Mouse (Mus musculus): ENCODE results near the gene Srgap1.
A peak's percentile ranks its signal among the peaks of the same experiment; 100 is the strongest.

The Srgap1 gene

DNA sequence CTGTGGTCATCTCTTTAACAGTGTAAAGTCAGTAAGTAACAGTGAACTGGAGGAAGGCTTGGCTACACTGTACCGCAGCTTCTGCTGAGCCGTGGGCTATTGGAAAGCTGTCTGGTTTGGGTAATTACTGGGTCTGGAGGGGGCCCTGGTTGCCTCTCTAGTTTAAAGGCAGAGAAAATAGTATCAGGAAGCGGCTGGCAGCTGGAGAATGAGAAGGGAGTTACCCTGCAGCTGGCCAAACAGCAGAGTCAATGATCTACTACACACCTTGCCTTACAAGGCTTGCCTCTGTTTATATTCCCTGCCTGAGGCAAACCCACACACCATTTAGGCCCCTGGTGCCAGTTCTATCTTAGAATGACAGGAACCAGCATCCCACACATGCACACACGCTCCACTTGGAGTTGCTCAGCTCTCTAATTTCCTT, 174.0 kb downstream of the Srgap1 start:
- DNase-seq = no peak

DNA sequence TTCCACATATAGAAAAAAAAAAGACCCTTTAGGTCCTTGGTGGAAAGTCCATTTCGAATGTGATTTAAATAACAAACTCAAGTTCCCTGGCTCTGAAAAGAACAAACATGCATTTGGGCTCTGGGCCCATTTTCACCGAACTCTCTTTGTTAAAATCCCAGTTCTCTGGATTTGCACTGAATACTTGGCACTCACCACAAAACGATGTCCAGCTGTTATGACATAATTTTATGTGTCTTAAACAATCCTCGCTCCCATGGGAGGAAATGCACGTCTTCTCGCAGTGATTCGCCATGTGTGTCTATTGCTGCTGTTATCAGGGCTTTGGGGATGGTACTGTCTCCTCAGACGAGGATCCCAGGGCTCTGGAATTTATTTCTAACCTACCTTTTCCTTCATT, 177.2 kb downstream of the Srgap1 start:
- DNase-seq = no peak

DNA sequence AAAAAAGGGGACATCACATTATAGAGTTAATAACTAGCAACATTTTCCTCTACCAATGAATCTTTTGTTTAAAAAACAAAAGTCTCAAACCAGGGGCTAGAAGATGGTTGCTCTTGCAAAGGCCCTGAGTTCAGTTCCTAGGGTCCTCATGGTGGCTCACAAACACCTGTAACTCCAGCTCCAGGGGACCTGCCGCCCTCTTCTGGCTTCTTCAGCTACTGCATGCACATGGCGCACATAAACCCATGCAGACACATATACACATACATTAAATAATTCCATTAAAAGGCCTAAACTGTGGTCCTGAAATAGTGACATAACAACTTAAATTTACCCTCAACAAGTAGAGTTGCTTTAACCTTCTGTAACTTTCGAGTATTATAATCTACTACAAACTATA, 178.9 kb downstream of the Srgap1 start:
- DNase-seq = no peak

DNA sequence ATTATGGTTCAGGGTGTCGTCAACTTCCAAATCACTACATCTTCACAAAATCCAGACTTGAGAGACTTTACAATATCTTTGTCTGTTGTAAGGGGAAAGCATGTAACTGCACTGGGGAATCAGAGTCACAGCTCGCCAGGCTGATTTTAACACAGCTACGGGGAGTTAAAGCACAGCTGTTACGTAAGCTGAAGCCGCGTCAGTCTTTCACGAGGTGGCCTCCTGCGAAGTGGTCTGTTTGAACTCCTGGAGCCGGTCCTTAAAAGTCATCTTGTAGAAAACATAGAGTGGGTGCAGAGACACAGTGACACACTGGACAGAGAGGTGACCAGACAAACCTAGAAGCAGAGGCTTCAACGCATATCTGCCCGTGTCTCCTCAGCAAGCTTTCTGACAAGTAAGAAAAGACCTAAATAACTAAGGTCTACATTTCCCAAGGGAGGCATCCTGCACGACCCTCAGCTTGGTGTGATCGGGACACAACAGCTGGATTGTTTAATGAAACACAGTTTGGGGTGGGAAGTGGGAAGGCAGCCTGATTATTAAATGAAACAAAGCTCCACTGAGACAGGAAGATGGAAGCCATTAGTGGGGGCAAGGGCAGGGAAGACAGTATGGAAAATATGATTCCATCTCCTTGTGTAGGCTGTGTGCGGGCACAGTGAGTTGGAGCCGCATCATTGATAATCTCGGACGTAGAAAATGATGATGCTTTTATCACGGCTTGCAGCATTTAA, 181.4 kb downstream of the Srgap1 start:
- no peak for DNase-seq

DNA sequence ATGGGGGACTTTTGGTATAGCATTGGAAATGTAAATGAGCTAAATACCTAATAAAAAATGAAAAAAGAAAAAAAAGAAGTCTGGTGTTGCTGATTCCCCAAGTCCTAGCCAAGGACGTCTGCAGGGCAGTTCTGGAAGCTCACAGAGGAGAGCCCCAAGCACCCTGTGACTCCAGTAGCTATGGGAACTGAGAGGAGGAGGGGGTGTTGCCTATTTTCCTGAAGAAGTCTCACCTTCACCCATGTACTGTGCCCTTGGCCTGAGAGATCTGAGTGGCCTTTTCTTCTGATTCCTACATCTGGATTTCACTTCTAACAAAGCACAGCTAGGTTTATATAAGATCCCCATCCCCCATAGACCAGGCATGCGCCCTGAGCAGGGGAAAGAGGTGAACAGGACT, 186.2 kb downstream of the Srgap1 start:
- no peak for DNase-seq

DNA sequence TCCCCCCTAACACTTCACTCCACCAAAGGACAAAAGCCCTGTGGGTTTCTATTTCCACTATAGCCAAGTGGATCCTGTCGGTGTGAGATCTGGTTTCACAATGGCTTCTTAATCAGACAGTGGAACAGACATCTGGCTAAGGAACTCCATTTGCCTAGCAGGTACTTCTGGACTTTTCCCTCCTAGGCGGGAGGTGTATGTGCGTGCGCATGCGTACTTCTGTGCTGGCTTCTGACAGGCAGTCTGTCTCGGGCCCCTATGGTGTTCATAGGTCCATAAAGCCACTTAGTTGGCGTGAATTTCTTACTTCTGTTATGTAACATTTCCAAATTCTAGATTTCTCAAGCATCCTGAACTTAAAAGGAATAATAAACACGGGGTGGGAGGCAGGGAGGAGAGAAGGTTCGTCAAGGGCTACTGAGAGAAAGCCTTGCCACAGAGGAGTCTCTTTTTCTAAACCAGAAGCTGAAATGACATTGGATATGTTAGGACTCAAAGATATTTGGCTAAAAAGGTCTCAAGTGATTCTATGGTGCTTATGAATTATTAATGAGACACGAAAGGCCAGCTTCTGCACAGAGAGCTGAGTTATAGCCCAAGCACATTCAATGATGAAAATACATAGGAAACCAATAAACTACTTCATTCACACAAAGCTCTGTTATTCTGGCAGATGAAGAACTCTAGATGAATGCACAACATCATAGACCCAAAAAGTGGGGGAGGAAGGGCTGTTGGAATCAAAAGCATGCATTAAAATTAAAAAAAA, 187.1 kb downstream of the Srgap1 start:
- DNase-seq = no peak

DNA sequence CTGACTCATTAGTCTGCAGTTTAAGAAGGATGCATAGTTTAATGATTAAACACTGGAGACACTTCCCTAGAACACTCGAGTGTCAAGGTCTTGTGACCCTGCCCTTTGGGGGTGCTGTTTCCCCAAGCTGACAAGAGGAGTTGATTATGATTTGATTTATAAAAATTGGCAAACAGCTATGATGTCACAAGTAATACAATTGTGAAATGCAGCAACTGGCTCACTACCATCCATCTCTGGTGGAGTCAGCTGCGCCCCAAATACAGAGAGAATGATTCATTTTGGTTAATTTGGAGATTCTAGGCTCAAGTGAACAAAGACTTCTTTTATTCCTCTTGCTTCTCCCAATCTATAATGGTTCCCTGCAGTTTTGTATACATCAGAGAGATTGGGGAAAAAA, 188.2 kb downstream of the Srgap1 start:
- DNase-seq = no peak

DNA sequence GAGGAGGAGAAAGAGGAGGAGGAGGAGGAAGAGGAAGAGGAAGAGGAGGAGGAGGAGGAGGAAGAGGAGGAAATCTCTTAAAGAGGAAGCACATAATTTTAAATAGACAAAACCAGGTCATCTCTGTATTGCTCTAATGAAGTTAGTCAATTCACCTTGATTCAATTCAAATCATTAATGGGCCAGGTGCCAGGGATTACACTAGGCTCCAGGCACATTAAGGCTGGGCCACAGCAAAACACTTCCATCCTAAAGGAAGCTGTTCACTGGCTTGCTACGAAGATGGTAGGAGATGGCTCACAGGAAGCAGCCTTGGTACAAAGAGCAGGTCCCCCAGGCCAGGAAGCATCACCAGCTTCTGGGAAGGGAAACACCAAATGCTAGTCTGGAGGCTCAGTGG, 189.0 kb downstream of the Srgap1 start:
- no peak for DNase-seq

DNA sequence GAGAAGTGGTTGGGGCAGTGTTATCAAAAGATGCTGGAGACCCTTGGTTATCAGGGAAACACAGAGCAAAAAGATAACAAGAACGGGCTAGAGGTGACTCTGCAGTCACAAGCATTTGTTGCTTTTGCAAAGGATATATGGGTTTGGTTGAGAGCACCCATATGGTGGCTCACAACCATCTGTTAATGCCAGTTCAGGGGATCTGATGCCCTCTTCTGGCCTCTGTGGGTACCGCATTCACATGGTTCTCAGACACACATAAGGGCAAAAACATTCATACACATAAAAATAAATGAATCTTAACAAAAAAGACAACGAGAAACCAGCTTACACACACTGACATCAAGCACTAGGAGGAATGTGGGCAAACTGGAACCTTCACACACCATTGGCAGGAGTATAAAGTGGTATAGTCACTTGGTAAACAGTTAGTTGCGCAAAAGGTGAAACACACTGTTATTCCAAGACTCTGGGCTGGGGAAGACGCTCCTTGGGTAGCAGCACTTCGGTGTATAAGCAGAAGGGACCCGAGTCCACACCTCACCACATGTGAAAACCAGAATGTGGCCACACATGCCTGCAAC, 191.2 kb downstream of the Srgap1 start:
- peak in 1 of 2 experiments; percentile 21 for DNase-seq

DNA sequence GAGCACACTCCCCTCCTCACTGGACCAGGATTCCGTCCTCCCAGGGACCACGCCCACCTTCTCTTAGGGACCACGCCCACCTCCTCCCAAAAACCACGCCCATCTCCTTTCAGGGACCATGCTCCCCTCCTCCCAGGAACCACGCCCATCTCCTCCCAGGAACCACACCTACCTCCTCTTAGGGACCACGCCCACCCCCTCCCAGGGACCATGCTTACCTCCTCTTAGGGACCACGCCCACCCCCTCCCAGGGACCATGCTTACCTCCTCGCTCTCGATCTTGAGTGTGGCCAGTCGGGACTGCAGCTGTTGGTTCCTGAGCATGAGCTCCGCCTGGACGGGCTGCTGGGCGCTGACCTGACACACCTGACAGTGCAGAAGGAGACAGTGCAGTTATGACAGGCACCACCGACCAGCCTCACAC, 193.7 kb downstream of the Srgap1 start:
- DNase-seq = no peak

DNA sequence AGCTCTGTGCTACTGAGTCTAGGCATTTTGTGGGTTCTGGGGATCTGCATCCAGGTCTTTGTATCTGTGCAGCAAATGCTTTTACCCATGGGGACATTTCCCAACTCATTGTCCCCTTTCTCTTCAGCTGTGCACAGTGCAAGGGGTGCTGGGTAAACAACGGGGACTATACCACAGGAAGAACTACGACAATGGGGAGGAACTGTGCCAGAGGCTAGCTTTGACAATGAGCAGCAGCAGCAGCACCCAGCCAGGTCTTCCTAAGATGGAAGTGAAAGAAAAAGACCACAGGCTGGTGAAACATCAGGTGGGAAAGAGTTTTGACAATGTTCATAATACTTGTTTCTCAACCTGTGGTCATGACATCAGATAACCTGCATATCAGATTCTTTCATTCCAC, 197.6 kb downstream of the Srgap1 start:
- DNase-seq = no peak

DNA sequence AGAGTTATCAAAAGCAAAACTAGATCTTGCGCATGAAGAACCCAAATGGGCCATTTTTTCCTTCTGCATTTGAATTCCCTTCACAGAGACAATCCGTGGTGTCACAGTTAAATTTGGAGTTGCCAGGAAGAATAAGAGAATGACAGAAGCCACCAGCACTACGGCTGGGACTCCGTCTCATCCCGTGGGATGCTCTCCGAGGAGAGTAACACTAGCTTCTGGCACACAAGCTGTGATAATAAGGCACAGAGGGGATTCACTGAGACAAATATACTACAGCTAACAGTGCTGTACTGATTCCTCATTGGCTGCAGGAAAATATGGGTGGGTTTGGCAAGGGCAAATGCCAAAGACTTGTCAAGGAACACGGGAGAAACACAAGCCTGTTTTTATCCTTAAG, 201.4 kb downstream of the Srgap1 start:
- no peak for DNase-seq

DNA sequence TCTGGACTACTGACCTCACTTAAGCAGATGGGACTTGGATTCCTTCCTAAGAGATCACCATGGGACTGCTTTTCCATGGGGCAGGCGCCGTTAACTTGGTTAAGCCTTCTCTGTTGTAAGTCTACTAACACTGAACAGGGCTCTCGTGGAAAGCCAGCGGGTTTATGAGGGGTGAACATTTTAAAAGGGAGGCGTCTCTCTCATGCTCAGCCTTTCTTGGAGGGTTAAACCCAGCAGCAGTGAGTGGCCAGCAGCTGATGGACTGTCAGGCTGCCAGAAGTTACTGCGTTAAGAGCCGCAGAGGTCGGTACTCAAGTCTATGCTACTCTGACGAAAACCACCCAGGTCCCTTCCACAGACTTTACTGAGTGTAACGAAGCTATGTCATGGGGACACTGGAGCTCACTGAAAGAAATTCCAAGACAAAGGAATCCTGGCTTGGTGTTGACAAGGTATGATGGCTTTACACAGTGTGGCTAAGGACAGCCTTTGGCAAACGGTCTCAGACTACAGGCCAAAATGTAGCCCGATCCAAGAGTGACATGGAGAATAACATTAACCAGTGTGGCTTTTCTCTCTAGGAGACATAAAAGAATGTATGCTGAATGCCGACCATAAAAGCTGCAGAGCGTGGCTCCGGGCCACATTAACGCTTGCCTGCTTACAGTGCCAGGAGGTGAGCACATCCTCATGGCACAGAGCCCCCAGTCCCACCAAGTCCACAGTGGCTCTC, 209.8 kb downstream of the Srgap1 start:
- no peak for DNase-seq

DNA sequence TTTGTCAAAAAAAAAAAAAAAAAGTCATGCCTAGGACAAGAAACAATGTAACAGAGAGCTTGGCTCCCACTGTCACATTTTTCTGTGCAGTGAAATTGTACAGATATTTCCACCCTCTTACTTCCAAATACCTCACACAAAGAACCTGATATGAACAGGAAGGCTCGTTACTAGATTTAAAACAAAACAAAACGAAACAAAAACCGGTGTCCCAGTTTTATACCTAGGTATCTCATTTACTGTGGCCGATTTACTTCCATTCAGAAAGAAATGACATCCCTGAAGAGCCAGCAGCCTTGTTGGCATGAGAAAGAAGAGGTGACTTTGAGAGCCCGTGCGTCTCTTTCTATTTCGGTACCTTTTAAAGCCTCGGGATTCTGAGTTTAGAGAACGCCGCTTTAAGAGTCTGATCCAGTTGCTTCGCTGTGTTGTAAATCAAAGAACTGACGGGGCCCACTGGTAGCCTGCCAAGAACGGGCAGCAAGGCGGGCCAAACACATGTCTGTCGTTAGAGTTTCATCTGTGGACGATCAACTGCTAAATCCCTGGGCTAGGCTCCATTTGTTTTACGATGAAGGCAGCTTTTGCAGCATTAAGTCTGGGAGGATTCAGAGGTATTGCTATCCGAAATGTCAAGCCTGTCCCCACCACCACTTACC, 210.5 kb downstream of the Srgap1 start:
- no peak for DNase-seq

DNA sequence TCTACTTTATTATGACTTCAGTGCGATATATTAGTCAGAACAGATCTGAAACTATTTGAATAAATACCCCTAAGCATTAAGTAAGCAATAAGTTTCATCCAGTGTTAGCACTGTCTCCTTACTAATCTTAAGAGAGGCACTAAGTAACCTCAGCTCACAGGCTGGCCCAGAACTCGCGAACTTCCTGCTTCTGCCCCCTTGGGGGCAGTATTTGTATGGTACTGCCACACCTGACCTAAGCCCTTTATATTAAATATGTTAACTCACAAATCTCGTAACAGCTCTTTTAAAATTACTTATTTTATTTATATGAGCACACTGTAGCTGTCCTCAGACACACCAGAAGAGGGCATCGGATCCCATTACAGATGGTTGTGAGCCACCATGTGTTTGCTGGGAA, 213.7 kb downstream of the Srgap1 start:
- DNase-seq = no peak

DNA sequence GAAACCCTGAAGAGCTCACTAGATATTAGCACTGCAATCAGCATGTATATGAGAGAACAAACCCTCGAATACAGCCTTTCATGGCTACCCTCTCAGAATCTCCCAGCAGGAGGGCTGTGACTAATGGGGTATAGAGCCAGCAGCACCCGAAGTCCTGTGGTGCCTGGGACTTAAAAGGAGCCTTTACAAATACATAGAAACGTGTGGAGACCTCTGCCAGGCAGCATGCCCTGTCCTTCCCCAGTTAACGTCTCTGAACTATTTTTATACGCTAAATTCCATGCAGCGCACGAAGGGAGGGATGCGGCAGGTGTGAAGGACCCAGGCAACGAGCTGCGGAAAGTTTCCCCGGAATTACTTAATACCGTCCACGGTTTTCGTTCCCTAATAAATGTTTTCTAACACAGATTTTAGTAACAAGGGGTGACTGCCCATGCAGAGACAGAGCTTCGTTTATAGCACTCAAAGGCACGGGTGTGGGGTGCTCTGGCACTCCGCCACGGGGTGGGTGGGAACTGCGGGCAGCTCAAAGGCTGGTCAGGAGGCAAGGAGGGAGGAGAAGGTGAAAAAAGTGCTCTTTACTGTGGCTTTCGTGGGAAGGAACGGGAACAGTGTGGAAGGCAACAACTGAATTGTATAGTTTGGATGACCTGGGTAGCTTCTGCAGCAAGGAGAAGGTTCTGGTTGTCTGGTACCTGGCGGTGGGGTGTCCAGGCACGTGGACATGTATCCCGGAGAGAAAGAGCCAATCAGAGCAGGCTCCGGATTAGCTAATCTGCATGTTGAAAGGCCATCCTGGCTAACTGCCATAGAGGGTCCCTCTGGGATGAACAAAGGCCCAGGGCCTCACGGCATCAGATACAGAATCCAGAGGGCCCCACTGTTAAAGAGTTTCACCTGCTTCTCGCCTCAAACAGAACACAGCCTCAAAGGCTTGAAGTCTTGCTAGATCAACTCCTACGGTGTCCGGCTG, 216.5 kb downstream of the Srgap1 start:
- no peak for DNase-seq

DNA sequence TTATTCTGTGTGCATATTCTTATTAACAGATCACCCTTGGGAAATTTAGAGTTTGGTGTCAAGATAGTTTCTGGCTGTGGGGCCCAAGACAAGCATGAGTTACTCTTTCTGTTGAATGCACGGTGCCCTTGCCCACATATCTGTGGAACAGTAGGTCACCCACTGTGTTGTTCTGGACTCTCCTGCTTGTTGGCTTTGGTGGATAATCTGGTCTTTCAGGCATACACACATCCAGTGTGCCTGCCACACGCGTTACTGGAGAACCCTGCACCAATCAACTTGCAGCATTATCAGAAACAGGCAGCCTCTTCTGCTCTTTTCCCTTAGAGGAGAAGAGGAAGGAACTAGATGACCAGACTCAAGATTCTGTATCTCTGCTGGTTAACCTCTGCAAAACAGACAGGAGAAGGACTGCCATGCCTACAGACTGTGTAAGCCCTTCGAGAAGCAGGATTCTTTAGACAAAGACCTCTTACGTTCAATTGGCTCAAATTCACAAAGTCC, 217.3 kb downstream of the Srgap1 start:
- no peak for DNase-seq

DNA sequence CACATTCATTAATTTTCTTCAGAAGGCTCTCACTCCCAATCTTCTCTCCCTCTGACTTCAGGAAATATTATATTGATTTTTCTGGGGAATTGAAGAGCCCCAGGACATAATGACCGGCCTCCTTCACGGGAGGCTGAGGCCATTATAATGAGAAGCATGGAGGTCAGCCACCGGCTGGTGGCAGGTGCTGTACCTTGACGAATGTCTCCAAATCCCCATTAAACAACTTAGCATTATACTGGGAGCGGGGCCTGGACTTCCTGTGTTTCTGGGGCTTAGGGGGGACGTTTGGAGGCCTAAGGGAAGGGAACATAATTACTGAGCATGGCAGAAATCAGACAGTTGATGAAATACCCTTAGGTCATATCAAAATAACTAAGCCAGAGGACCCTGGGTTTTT, 218.1 kb downstream of the Srgap1 start:
- no peak for DNase-seq

DNA sequence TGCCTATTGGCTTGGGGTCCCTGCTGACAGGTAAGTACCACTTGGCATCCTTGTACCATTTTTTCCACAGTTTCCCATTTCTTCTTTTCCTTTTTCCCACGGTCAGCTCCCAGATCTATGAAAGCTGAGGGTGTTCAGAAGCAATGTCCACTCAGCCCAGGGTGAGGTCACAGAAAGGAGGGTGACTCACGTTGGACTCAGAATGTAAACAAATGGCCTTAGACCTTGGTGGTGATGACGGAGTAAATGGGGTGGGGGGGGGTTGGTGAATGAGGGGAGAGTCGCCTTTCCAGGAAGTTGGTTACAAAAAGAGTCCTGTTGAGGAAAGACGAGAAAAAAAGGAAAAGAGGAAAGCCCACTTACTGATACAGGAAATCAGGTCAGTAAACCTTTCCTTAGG, 224.4 kb downstream of the Srgap1 start:
- no peak for DNase-seq

DNA sequence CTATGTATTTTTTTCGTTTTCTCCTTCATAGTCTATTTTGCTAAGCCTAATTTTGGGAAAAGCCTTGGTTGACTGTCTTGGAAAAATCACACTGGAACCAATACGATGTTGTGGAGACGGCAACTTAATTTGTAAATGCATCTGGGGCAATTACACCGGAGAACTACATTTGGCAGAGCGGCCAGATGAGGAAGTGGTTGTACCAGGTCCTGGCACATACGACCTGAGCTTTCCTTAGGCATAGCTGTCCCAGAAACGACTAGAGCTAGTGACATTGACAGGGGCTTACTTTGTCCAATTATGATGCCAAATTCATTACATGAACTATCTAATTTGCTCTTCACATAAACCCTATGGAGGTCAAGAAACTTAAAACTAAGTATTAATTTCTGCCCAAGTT, 226.3 kb downstream of the Srgap1 start:
- no peak for DNase-seq

DNA sequence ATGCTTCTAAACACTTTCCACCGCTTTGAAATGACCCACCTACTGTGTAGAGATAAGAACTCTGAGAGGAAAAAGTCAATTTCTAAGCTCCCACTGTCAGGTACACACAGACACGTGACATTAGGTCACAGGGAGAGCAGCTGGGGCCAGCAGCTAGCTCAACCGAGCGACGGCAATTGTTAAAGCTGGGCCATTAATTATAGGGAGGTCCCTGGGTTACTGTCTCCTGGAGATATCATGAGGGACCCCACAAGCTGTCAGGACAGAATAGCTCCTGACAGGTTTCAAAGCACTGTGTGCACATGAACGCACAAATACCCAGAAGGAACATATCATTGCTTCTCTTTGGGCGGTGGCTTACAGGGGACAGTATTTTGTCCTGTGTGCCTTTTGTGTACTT, 229.1 kb downstream of the Srgap1 start:
- no peak for DNase-seq

All from thymus, postnatal 36 days (tissue).